Mouse (Mus musculus): Measurements from ENCODE around the gene Myo3b.
A peak's percentile ranks its signal among the peaks of the same experiment; 100 is the strongest.

Myo3b gene

GRCm38 (mm10) chr2:70291063-70291462 lies 252.1 kb downstream of the Myo3b start:
- DNase-seq (ENCODE audit: low read depth), result no peak

- DNase-seq (ENCODE audit: low read depth), result no peak
Observed at GRCm38 (mm10) chr2:70292776-70293175, 253.8 kb downstream of the Myo3b start.

- no peak for DNase-seq (ENCODE audit: low read depth)
Observed at GRCm38 (mm10) chr2:70302905-70303304, 264.0 kb downstream of the Myo3b start.

GRCm38 (mm10) chr2:70315125-70315524 lies 276.2 kb downstream of the Myo3b start:
- no peak for DNase-seq (ENCODE audit: low read depth)

- DNase-seq (ENCODE audit: low read depth), result no peak
Observed at GRCm38 (mm10) chr2:70315734-70316133, 276.8 kb downstream of the Myo3b start.

DNA sequence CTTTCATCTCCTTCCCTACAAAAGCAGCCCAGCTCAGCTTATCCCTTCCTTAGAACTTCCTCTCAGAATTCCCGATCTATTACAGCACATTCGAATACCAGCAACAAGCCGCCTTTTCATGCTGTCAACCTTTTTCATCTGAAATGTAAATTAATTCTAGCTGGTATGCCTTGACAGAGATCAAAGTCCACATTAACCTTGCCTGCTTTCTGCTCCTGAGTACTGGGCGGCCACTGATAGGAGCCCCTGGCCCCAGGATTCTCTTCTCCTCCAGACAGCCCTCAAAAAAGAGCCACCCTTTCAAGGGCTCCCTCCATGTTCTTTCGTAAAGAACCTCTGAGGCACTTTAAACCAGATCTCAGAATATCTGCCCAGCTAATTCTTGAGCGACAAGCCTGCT lies 278.9 kb downstream of the Myo3b start:
- DNase-seq (ENCODE audit: low read depth), result no peak

DNA sequence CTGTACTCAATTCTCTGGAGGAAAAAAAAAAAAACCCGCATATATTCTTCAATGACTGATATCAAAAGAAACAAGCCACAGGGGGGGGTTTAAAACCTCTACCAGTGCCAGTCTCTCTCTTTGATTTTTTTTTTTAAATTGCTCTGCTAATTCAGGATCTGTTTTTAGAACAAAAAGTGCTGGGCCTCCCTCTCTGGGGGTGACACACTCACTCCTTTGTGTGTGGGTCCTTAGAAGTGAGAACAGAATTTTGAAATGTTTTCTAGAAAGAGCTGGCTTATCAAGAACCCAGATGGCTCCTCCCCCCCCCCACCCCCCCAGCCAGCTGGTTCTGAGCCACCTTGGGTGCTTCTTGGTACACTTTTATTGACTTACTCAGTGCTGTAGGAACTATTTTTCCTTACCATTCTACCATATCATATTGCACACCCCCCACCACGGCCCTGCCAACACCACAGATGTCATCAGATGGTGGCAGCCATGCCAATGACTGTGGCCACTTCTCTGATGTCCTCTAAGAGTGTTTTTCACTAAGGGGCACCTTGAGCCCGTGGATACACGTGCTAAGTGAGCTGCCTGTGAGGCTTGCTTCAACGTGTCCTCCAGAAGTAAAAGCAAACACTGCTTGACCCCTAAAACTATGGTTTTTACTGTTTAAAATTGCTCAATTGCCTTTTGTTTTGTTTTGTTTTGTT lies 280.1 kb downstream of the Myo3b start:
- DNase-seq (ENCODE audit: low read depth), result no peak

DNA sequence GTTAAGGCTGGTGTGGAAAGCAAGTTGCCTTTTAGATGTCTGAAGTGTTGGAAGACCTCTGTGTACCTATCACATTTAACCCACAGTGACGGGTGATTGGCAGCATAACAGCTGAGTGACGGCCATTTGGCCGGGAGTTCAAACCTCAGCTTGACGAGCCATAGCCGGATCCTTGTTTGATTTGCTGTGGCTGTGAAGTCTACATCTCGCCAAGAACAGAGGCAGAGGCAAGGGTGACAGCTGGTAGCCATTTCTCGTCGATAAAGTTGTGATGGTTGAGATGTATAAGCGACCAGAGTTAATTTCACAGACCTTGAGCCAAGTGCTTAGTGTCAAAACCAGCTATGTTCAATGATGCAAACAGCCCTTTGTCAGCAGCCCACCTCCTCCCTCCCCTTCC lies 283.8 kb downstream of the Myo3b start:
- no peak for DNase-seq (ENCODE audit: low read depth)

GRCm38 (mm10) chr2:70327602-70328001 lies 288.7 kb downstream of the Myo3b start:
- DNase-seq (ENCODE audit: low read depth), result no peak

DNA sequence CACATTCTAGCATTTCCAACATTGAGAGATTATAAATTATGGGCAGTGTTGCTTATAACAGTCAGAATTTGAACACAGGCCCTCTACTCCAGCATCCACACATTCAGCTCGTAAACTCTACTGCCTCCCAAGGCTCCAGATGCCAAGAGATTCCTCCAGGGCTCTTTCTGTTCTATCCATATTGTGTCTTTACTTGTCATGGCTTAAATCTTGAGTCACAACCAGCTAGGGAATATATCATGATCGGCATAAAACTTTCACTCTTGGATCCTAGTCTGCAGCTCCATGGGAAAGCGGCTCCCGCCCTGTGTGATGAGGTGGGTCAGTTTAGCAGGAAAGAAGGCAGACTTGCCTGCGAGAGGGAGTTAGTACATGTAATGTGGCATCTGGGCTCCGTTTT lies 294.0 kb downstream of the Myo3b start:
- DNase-seq (ENCODE audit: low read depth), result no peak

- DNase-seq (ENCODE audit: low read depth), result peak; percentile 4
Observed at GRCm38 (mm10) chr2:70333553-70333952, 294.6 kb downstream of the Myo3b start.

DNA sequence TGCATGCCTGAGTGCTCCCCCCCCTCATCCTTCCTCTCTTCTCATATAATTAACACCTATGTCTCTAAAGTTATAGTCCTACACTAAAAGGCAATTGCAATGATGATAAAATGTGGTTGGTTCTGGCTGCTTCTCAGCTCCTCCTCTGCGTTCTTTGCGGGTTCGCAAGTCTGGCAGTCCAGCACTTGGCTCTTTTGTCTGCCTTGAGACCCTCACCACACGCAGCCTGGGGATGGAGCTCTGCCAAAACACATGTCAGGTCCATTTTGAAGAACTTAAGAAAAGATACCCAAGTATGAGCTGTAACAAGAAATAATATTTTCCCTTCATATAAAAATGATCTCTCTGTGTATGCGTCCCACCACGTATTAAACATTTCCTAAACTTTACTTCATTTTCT lies 297.6 kb downstream of the Myo3b start:
- no peak for DNase-seq (ENCODE audit: low read depth)

DNA sequence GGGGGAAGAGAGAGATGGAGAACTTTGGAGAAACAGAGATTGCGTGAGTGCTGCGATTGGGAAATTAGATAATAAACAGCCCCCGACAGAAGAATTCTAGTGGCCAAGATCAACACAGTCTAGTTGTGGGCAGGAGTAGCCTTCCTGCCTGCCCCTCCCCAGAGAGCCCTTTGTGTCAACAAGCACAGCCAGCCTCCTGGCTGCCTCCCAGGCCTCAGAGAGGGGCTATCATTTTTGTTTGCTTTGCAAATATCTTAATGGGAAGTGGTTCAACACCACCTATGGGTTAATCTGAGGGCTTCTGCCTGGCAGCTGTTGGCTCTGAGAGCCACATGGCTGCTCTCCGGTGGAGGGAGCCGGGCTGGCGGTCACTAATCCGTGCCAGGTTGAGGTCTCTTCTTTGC lies 298.3 kb downstream of the Myo3b start:
- peak; percentile 49 for DNase-seq (ENCODE audit: low read depth)

DNA sequence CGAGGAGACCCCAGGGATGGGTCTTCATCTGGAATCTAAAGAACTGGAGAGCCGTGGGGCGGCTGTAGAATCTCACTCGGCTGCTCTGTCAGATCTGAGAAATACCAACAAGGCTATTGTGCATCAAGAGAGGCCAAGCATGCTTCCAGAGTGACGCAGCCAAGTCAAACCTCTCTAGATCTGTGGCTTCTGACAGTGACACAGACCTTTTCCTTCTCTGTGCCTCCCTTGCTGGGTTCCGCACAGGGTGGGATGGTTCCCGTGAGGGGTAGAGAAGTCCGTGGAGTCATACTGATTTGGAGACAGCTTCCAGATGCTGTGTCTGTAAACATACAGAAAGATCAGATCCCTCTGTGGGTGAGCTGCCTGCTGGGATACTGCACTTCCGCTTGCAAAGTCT lies 298.9 kb downstream of the Myo3b start:
- no peak for DNase-seq (ENCODE audit: low read depth)

- no peak for DNase-seq (ENCODE audit: low read depth)
Observed at GRCm38 (mm10) chr2:70339061-70339460, 300.1 kb downstream of the Myo3b start.

- no peak for DNase-seq (ENCODE audit: low read depth)
Observed at GRCm38 (mm10) chr2:70339501-70339900, 300.6 kb downstream of the Myo3b start.

DNA sequence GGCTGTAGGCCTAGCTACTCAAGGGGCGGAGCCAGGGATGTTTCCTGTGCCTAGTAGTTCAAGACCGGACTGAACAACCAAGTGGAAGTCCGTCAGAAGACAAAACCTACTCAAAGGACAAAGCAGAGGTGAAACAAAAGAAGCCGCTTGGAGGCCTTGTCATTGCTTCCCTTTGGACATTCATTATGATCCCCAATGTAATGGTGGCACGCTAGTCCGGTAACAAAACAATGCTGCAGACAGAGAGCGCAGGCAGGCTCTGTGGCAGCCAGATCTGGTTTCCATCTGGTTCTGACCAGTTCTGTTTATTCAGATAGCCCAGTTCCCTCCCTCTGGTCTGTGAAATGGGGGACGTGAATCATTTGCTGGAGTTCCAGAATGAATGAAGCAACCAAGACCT lies 301.3 kb downstream of the Myo3b start:
- no peak for DNase-seq (ENCODE audit: low read depth)

DNA sequence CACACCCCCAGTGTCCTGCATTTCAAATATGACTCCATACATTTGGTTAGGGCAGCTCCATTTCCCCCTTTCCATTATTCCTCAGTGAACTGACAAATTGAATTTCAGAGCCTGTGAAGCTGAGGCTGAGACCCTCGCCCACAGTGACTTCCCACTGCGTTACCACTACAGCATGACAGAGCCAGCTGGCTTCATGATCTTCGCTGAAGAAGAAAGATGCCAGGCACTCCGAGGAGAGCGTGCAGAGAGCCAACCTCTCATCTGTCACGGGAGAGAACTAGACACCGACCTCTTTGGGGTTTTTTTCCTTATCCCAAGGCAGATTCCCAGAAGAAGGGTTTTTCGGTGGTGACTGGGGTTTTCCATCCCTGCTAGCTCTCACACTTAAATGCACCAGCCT lies 306.2 kb downstream of the Myo3b start:
- no peak for DNase-seq (ENCODE audit: low read depth)

DNA sequence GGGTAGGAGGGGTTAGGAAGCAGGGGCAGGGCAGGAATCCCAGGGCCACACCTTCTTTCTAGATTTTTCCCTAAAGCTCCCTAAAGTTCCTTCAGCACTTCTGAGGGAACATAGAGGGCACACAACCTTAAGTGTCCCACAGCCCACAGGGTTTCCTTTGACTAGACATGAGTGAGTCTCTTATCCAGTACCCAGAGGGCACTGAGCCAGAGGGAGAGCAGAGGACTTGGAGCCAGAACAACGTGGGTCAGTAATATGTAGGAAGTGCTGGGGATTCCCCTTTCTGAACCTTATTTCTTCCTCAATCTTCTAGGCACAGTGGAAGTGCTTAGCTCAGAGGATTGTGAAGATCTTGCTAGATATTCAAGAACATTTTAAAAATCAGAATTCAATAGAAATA lies 308.6 kb downstream of the Myo3b start:
- no peak for DNase-seq (ENCODE audit: low read depth)

DNA sequence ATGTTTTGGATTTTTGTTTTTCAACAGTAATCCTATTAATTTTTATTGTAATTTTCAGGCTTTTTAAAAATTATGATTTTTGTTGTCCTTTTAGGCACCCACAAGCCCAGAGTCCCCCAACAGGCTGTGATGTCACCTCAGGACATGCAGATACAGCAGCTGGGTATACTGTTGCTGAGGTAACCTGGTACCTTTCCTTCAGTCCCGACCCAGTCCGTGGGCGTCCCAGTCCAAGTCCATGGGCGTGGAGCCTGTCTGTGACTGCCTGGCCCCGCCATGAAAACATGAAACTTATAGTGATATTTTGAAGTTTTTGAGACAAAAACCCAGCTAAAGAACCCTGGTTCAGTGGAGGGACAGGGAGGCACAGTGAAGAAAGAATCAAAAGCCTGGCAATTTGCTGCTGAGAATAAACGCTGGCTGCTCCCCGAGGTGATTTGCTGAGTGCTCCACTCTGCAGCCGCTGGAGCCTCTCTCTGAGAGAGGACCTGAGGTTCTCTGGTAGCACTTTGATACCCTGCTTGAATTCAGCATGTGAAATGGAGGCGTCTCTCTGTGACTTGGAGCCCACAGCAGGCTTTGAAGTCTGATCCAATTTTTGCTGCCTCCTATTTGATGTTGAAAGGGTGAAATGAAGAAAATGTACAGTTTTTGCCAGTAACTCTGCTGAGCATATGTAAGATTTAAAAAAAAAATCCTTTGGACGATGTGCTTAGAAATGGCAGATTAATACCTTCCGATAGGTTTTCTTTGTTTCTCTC lies 310.0 kb downstream of the Myo3b start:
- DNase-seq (ENCODE audit: low read depth), result no peak

GRCm38 (mm10) chr2:70352435-70353165 lies 313.7 kb downstream of the Myo3b start:
- DNase-seq (ENCODE audit: low read depth), result no peak

DNA sequence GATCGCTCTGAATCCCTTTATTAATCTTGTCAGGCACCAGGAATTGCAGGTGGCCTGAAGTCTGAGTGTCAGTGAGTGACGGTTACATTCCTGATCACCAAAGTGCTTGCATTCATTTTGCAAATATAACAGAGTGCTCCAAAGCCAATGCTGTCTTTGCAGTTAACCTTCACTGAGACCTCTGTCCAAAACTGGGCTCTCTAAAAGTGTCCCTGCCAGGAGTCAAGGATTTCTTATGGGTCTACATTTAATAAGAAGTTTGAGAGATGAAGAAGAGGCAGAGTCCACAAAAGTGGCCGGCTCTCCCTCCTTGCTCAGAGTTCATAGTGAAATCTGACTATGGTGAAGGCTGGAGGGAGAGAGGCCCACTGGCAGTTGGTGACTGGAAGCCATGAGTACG lies 315.1 kb downstream of the Myo3b start:
- DNase-seq (ENCODE audit: low read depth), result no peak

GRCm38 (mm10) chr2:70355026-70355425 lies 316.1 kb downstream of the Myo3b start:
- DNase-seq (ENCODE audit: low read depth), result no peak

Measured in NIH3T3 (cell line).